Mouse (Mus musculus) G1E (cell line): ENCODE measurements around the gene Lsamp.

Experiments
- CTCF ChIP-seq: IDR thresholded peaks from 2 replicates; pipeline ENCODE4 v1.5.1; 2012; ENCODE audit warnings: low read depth, low read length, inconsistent platforms, mixed read lengths
- GATA1 ChIP-seq: IDR thresholded peaks from 2 replicates; pipeline ENCODE4 v1.6.1; 2012; ENCODE audit warnings: borderline replicate concordance, low read length, inconsistent platforms, mixed read lengths
- GATA2 ChIP-seq: IDR thresholded peaks from 2 replicates; pipeline ENCODE4 v1.6.1; 2012; ENCODE audit warnings: low read depth, low read length, inconsistent platforms, borderline replicate concordance
- POLR2AphosphoS5 ChIP-seq: IDR thresholded peaks from 2 replicates; pipeline ENCODE4 v1.6.1; 2012; ENCODE audit warnings: low read depth, low read length, inconsistent platforms; ENCODE audit not compliant: insufficient replicate concordance
- TAL1 ChIP-seq: conservative IDR thresholded peaks from 2 replicates; pipeline ENCODE4 v1.6.1; 2012; ENCODE audit warnings: low read depth, low read length, inconsistent platforms, mixed read lengths

DNA sequence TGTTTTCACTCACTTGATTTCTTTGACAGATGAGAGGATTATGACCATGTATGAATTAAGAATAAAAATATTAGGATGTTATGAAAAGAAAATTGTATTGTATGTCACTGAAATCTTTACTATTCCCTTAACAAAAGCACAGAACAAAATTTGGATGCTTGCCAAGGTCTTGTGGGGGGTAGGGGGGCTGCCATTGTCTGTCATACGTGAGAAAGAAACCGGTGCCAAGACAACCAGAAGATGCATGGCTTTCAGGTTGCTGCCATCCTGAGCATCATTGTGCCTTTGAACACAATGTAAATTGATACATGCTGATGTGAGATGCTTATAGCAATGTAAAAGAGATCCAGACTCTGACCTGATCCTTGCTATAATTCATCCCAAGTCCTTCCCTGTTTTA lies 75.4 kb downstream of the Lsamp start:
- no peak for TF ChIP-seq CTCF
- no peak for TF ChIP-seq GATA2
- no peak for TF ChIP-seq POLR2AphosphoS5
- TF ChIP-seq TAL1 = no peak
- no peak for TF ChIP-seq GATA1
